12 mouse cellular contexts compared by ENCODE assay signal in the genomic region with DNA sequence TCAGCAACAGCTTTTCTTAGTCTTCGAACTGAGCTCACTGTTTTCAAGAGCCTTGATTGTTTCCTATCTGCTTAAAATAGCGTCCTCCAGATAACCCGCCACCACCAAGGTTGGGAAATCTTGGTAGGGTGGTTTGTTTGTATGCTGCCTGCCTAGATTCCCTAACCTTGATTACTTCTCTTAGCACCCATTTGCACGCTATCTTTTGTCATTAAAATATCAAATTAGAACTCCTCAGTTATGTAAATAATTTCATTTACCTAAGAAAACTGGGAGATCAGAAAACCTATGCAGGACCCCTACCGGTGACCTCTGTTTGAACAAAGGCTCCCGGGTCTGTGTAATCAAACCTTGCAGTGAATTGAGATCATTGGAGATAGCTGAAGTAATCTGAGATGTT. TPM values are rescaled to one million over a fixed set of nuclear protein-coding genes. Genes with fewer than 3 reads are reported as not detected.
A peak's percentile ranks its signal among the peaks of the same experiment; 100 is the strongest.
DNase-seq lines count a peak whose midpoint lies in the region; ATAC-seq and TF ChIP-seq lines count a peak whose summit lies in the region.
"Had no signal": no experiment of that assay in that cellular context is flagged by ENCODE, and none has a peak within 500 bp of the region (broad histone marks: within the 10 kb centered on the region; RNA-seq: fewer than 3 reads in every experiment).

No protein-coding gene starts in this region.

- no peak for ATAC-seq in kidney, embryonic 15.5 days (replicated peaks; ENCODE audit: low FRiP score)
- no peak for ATAC-seq in intestine, embryonic 14.5 days (replicated peaks; ENCODE audit: low FRiP score, low TSS enrichment, low read depth)

- H3K36me3 ChIP-seq in kidney, embryonic 15.5 days = no peaks in the 10 kb centered on the region; the same call in 1 of the 2 replicates
- H3K36me3 ChIP-seq in ES-Bruce4 (ENCODE audit: control insufficient read depth, insufficient read depth, low read length, poor library complexity, severe bottlenecking) = peaks cover 14% of the 10 kb centered on the region
- peaks cover 3% of the 10 kb centered on the region; the same call in 1 of the 2 replicates for H3K36me3 ChIP-seq in intestine, embryonic 14.5 days (ENCODE audit: control insufficient read depth, insufficient read depth, low read length)
- H3K36me3 ChIP-seq in thymus, adult 2 months (ENCODE audit: control insufficient read depth, insufficient read depth, low read length) = no peaks in the 10 kb centered on the region
- H3K36me3 ChIP-seq: G1E; hindbrain, embryonic 13.5 days had no signal

- peaks cover 30% of the 10 kb centered on the region for H3K4me1 ChIP-seq in kidney, embryonic 15.5 days
- peaks cover 11% of the 10 kb centered on the region for H3K4me1 ChIP-seq in ES-Bruce4 (ENCODE audit: control insufficient read depth, insufficient read depth, low read length)
- H3K4me1 ChIP-seq in intestine, embryonic 14.5 days (replicated peaks; ENCODE audit: control insufficient read depth, insufficient read depth, low read length) = peaks cover 32% of the 10 kb centered on the region; the same call in 1 of the 2 replicates
- H3K4me1 ChIP-seq in thymus, adult 2 months (replicated peaks; ENCODE audit: control insufficient read depth, insufficient read depth, low read length) = no peaks in the 10 kb centered on the region

- no peak for TF ChIP-seq EP300 in ES-Bruce4 (IDR thresholded peaks at IDR 0.05; ENCODE audit: insufficient read depth, low read depth, low read length)

- no peaks in the 10 kb centered on the region for H3K9me3 ChIP-seq in kidney, embryonic 15.5 days (replicated peaks)
- H3K9me3 ChIP-seq in ES-Bruce4 (replicated peaks; ENCODE audit: control insufficient read depth, insufficient read depth, low read length, poor library complexity, severe bottlenecking) = no peaks in the 10 kb centered on the region
- no peaks in the 10 kb centered on the region for H3K9me3 ChIP-seq in intestine, embryonic 14.5 days (ENCODE audit: control insufficient read depth, low read length)
- H3K9me3 ChIP-seq: hindbrain, embryonic 13.5 days; midbrain, embryonic 10.5 days had no signal

- no peak for TF ChIP-seq POLR2A in ES-Bruce4 (IDR thresholded peaks at IDR 0.05; ENCODE audit: insufficient read depth, low read length)
- no peak for TF ChIP-seq POLR2A in thymus, adult 2 months (IDR thresholded peaks at IDR 0.05; ENCODE audit: control insufficient read depth, extremely low read depth, insufficient read depth, low read length, poor library complexity)

- intact Hi-C loops in gastrocnemius, adult 2 months (cut with DNase I) = no loop called here
- intact Hi-C loops in gastrocnemius, postnatal 14 days (cut with DNase I; ENCODE audit: low total_unique reads) = no loop called here

- H3K4me2 ChIP-seq in kidney, embryonic 15.5 days = no peak overlapping the region
- H3K4me2 ChIP-seq in intestine, embryonic 14.5 days (ENCODE audit: low read length) = no peak overlapping the region
- H3K4me2 ChIP-seq: hindbrain, embryonic 13.5 days had no signal

- H3K9ac ChIP-seq in kidney, embryonic 15.5 days = no peak overlapping the region
- H3K9ac ChIP-seq in ES-Bruce4 (ENCODE audit: low read depth, poor library complexity, severe bottlenecking) = no peak overlapping the region
- no peak overlapping the region for H3K9ac ChIP-seq in intestine, embryonic 14.5 days (ENCODE audit: low read length)
- H3K9ac ChIP-seq: hindbrain, embryonic 13.5 days had no signal

- H3K4me3 ChIP-seq in gastrocnemius, adult 2 months = no peak overlapping the region
- no peak overlapping the region for H3K4me3 ChIP-seq in kidney, embryonic 15.5 days (replicated peaks)
- H3K4me3 ChIP-seq in ES-Bruce4 (ENCODE audit: low read depth, low read length) = no peak overlapping the region
- no peak overlapping the region for H3K4me3 ChIP-seq in intestine, embryonic 14.5 days (ENCODE audit: low read depth, low read length)
- H3K4me3 ChIP-seq in thymus, adult 2 months (ENCODE audit: control insufficient read depth, insufficient read depth, low read length) = no peak overlapping the region
- H3K4me3 ChIP-seq: hindbrain, embryonic 13.5 days; midbrain, embryonic 10.5 days had no signal

- H3K27me3 ChIP-seq in kidney, embryonic 15.5 days = no peaks in the 10 kb centered on the region
- H3K27me3 ChIP-seq in ES-Bruce4 (ENCODE audit: control insufficient read depth, insufficient read depth, low read length, poor library complexity, severe bottlenecking) = no peaks in the 10 kb centered on the region
- H3K27me3 ChIP-seq in intestine, embryonic 14.5 days (replicated peaks; ENCODE audit: control insufficient read depth, insufficient read depth, low read length) = no peaks in the 10 kb centered on the region
- H3K27me3 ChIP-seq in thymus, adult 2 months (ENCODE audit: control insufficient read depth, insufficient read depth, low read length) = no peaks in the 10 kb centered on the region
- H3K27me3 ChIP-seq: hindbrain, embryonic 13.5 days had no signal

- 40% methylated on average over 6 of the region's 6 CpGs for WGBS in kidney, embryonic 15.5 days
- WGBS in intestine, embryonic 14.5 days = 35% methylated on average over 6 of the region's 6 CpGs
- WGBS in thymus, adult 2 months = 48% methylated on average over 6 of the region's 6 CpGs

- TF ChIP-seq CTCF in gastrocnemius, adult 2 months (IDR thresholded peaks at IDR 0.05) = no peak
- TF ChIP-seq CTCF in ES-Bruce4 (IDR thresholded peaks at IDR 0.05; ENCODE audit: low read depth, low read length) = no peak
- no peak for TF ChIP-seq CTCF in thymus, adult 2 months (IDR thresholded peaks at IDR 0.05; ENCODE audit: borderline replicate concordance, control insufficient read depth, extremely low read depth, insufficient read depth, low read length, poor library complexity)

- no peak for DNase-seq in gastrocnemius, adult 2 months
- no peak for DNase-seq in gastrocnemius, postnatal 14 days
- no peak for DNase-seq in kidney, adult 9 months
- DNase-seq in intestine, embryonic 14.5 days (ENCODE audit: low spot score) = no peak
- DNase-seq in adipocyte (ENCODE audit: low spot score) = no peak
- DNase-seq in thymus, adult 2 months = no peak
- DNase-seq: kidney, postnatal 14 days had no signal

- peak overlapping the region; percentile 67; the same call in 1 of the 2 replicates for H3K27ac ChIP-seq in gastrocnemius, adult 2 months
- peak overlapping the region; percentile 27; the same call in 1 of the 2 replicates for H3K27ac ChIP-seq in kidney, embryonic 15.5 days
- H3K27ac ChIP-seq in ES-Bruce4 (ENCODE audit: insufficient read depth, low read length) = peak overlapping the region; percentile 70
- H3K27ac ChIP-seq in intestine, embryonic 14.5 days (ENCODE audit: low read depth) = peak overlapping the region; percentile 48; the same call in 1 of the 2 replicates
- H3K27ac ChIP-seq in thymus, adult 2 months (ENCODE audit: control insufficient read depth, insufficient read depth, low read length) = no peak overlapping the region

RNA-seq across cellular contexts. Expression of gene Fat1, which starts 44.0 kb away (rescaled TPM):
- 1 to 10 TPM; 2.6 to 4.5 TPM for total RNA-seq in gastrocnemius, adult 2 months (2021)
- total RNA-seq in gastrocnemius, postnatal 14 days (2021) = 10 to 100 TPM; 10.1 to 13.4 TPM
- 21.3 and 21.9 TPM in 2 replicates for polyA plus RNA-seq in kidney, embryonic 15.5 days (2015; fragmentation: Nextera tagmentation; extraction: Ambion mirVana)
- polyA plus RNA-seq in ES-Bruce4 (2011; ENCODE audit: insufficient read depth, insufficient read length, low read depth, missing spikeins) = 175 and 182 TPM in 2 replicates
- polyA plus RNA-seq in intestine, embryonic 14.5 days (2014; fragmentation: Nextera tagmentation; extraction: Ambion mirVana) = 29.3 and 29.7 TPM in 2 replicates
- polyA plus RNA-seq in thymus, adult 2 months (2012; rRNA removed) = 7.7 and 10.2 TPM in 2 replicates
- polyA plus RNA-seq: G1E had no signal
